Mouse (Mus musculus) retina, postnatal 7 days (tissue): ENCODE results near the gene Nkx2-1.

Experiments
- DNase-seq: peaks from one replicate; pipeline ENCODE4 v3.0.0-alpha.2; 2012; ENCODE audit warnings: low read depth, low spot score

Gene Nkx2-1

DNA sequence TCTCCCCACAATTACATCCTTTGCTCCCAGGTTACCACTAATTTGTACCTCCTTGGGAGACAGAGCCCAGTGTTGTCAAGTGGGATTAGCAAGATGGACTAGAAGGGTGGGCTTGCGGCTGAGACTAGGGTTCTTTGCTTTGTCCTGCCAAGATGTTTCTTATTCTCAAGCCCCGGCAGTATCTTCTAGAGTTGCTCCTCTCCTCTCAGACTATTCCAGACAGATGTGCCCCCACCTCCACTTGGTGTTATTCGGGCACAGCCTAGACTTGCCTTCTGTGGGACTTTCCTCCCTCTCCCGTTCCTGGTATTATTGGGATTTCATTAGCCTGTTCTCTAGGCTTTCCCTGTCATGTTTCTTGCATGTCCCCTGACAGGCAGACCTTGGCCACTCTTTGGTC lies 14.5 kb downstream of the Nkx2-1 start:
- DNase-seq: no peak

DNA sequence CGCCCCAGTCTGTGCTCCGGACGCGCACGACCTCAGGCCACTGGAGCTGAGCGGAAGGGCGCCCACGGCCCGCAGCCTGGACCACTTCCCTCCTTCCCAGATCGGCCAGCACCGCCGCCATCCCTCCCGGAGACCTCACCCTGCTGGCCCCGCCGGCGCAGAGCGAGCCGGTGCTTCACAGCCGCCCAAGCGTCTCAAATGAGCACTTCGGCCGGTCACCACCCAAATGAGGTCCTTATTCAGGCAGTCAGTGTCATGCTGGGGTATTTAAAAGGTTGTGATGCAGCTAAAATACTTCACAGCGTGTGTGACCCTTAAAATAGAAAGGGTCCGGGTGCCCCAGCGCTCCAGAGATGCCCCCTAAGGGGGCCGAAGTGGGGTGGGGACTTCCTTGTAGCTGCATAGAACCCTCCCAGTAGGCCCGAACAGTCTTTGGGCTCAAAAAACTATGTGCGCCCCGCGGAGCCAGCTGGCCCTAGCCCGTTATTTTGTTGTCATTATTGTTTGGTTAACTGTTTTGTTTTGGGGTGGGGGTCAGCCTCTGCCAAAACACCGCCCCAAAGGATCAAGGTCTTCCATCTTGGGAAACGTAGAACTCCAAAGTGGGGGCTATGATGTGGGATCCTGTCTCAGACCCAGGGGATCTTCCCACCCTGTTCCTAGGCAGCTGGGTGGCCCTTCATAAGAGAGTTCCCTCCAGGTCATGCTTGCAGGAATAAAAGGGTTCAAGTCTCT lies 15.4 kb downstream of the Nkx2-1 start:
- no peak for DNase-seq

DNA sequence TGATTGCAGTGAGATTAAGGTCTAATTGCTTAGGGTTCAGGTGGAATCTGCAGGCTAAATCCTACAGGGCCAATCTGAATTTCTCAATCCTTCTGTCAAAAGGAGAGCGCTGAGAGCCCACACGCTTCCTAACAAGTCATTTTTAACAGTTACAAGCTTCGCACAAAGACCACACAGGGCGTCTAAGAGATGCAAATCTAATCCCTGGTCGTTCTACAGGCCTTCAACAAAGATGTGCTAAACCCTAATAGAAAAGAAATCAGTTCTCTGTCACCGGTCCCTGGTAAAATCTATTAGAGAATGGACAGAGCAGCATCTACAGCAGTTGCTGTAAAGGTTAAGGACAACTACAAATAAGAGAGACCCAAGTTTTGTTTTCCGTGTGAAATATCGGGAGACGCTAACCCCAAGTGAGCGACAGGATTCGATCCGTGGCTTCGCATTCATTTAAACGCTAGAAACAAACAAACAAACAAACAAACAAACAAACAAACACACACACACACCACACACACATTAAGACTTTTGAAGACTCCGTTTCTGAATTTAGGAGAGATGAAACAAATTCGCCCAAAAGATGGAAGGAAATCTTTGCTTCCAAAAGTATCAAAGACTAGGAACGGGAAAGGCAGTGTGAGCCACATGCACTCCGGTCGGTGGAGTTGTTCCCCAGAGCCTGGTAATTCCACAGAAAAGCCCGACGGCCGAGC lies 16.2 kb downstream of the Nkx2-1 start:
- no peak for DNase-seq

DNA sequence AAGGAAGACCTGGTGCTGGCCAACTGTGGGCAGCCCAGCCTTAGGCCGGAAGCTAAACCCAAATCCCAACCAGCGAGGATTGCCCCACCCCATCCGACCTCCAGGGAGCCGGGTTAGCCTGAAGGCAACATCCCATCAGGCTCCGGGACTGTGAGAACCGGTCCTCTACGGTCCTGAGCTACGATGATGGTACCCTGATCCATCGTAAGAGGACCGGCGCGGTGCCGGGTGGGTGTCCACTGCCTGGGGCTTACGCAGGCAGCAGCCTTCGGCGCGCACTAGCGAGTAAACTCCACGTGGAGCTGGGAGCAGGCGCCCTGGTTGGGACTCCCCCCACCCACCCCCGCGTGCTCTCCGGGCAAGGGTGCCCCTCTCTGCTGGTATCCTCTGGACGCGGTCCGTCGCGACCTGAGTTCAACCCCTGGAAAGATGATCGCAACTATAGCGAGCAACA lies 16.9 kb downstream of the Nkx2-1 start:
- DNase-seq: no peak

DNA sequence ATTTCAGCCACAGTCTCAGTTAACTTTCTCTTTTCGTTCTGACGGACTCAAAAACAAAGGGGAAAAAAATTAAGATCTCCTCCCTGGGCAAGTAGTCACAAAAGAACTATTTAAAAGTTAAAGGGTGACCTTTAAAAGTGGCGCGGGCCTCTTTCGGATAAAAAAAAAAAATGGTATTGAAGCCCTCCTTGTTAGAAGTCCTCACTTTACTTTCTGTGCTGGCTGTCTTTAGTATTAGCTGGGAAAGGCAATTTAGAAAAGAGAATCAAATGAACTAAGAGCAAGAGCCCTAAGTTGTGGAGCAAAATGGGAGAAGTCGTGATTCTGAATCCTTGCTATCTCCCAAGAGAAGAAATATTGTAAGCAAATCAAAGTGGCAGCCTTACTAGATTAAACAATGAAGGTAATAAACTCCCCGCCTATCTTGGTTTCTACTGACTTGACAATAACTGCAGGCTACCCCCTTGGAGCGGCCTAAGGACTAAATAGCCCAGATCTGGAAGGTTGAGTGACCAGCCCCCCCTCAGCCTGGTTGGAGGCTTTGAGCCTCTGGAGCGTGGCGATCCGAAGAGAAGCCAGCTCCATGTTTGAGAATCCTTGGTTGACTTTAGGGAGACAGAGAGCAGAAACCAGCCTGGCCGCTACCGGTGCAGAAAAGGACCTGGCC lies 17.5 kb downstream of the Nkx2-1 start:
- no peak for DNase-seq

DNA sequence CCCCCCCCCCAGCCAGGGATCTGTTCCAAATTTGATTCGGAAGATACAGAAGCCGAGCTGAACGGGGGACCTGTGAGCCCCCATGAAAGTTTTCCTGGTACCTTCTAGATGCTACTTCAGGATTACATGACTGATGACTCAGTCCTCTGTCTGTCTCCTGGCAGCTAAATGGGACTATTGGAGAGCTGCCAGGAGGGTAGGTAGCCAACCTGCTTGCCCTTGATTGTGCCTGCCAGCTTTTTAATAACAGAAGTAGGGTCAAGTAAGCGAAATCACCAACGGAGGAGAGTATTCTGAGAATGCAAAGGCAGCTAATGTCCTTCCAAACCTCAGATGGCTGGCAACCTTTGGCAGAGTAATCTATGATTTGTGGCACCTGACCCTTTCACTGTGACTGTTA lies 18.5 kb downstream of the Nkx2-1 start:
- no peak for DNase-seq

DNA sequence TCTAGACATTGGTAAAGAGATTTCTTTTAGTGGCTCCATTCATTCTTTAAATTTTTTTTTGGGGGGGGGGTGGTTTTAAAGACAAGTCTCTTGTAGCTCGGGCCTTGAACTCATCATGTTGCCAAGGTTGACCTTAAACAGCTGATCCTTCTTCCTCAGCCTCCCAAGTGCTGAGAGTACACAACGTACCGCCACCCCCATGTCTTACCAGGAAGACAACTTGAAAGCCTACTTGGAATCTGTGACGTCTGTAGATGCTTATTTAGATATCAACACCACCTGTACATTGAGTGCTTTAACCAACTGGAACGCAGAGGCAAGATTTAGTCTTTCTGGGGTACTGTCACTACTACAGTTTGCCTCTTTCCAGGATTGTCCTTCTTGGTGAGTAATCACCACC lies 21.9 kb downstream of the Nkx2-1 start:
- no peak for DNase-seq

DNA sequence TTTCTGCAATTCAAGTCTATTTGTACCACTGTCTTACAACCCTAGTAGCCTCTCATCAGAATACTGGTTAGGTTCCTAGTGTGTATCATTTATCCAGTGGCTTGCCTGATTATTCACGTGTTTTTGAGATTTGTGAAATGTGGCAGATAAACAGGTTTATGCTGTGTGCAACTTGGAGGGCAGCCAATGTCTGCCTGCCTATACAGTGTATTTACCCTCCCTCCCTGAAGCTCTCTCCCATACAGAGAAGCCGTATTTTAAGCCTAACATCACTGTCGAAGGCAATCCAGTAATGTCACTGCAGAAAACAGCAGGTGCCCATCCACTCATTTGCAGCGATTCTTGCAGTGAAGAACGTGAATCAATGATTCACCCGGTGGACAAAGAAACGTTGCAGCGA lies 28.3 kb downstream of the Nkx2-1 start:
- no peak for DNase-seq

DNA sequence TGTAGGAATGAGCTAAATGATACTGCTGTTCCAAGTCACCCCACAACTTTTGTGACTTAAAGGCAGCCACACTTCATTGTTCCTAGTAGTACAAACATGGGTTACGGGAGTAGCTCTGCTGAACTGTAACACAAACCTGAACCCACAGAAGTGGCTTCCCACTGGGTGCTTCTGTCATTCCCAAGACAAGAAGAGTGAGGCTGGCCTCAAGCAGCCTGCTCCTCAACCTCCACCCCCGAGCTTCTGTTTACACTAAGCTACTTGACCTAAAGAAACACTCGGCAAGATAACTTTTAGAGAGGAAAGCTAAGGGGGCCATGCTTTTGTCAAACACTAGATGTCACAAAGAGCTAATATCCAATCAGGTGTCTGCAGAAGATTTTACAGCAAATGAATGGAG lies 49.7 kb downstream of the Nkx2-1 start:
- no peak for DNase-seq

DNA sequence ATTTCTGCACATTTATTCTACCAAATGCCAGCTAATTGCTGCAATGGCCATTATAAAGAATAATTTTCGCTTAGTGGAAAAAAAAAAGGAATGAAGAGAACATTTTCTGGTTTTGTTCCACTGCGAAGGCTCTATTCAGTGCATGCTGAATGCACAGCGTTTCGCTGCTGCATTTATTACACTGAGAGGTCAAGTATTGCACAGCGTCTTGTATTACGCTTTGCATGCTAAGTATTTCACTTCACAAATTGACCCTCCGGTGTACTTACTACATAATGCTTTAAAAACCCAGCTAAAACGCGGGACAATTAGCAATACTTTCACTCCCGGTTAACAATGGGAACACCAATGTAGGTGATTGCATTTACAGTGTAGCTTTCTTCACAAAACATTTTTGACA lies 54.1 kb downstream of the Nkx2-1 start:
- no peak for DNase-seq
